Mouse (Mus musculus) liver, embryonic 11.5 days (tissue): Measurements from ENCODE around the gene Prrc2b. TPM values are rescaled to one million over a fixed set of nuclear protein-coding genes. Genes with fewer than 3 reads are reported as not detected.
A peak's percentile ranks its signal among the peaks of the same experiment; 100 is the strongest.

Experiments used
- ATAC-seq: fragments of 200-750 bp; cut with Nextera tagmentation; replicated peaks from 2 replicates; pipeline ENCODE4 v1.8.0; 2017; ENCODE audit warnings: moderate number of reproducible peaks, mild to moderate bottlenecking, moderate TSS enrichment, moderate library complexity; ENCODE audit not compliant: low FRiP score
- DNase-seq: peaks from one replicate; pipeline ENCODE4 v3.0.0-alpha.2; 2017; ENCODE audit warnings: low spot score
- H3K27ac ChIP-seq: fragments of 300-500 bp; sonication (generic); 2 replicates; pipeline ENCODE4 v1.5.1; 2014; ENCODE audit warnings: mild to moderate bottlenecking, low read depth, low read length, control low read depth
- H3K27me3 ChIP-seq: fragments of 300-500 bp; sonication (generic); replicated peaks from 2 replicates; pipeline ENCODE4 v1.6.1; 2014; ENCODE audit warnings: low read length, mixed read lengths; ENCODE audit not compliant: control insufficient read depth, insufficient read depth
- H3K36me3 ChIP-seq: fragments of 300-500 bp; sonication (generic); 2 replicates; pipeline ENCODE4 v1.6.1; 2014; ENCODE audit warnings: mild to moderate bottlenecking, low read length, moderate library complexity, mixed read lengths; ENCODE audit not compliant: control insufficient read depth, insufficient read depth
- H3K4me1 ChIP-seq: fragments of 300-500 bp; sonication (generic); replicated peaks from 2 replicates; pipeline ENCODE4 v1.6.1; 2014; ENCODE audit warnings: low read length, mixed read lengths; ENCODE audit not compliant: control insufficient read depth, insufficient read depth
- H3K4me2 ChIP-seq: fragments of 300-500 bp; sonication (generic); 2 replicates; pipeline ENCODE4 v1.6.1; 2014; ENCODE audit warnings: mild to moderate bottlenecking, control low read depth, moderate library complexity
- H3K4me3 ChIP-seq: fragments of 300-500 bp; sonication (generic); 2 replicates; pipeline ENCODE4 v1.5.1; 2014; ENCODE audit warnings: low read depth, low read length, control low read depth
- H3K9ac ChIP-seq: fragments of 300-500 bp; sonication (generic); 2 replicates; pipeline ENCODE4 v1.6.1; 2014; ENCODE audit warnings: low read depth, low read length, control low read depth
- H3K9me3 ChIP-seq: fragments of 300-500 bp; sonication (generic); 2 replicates; pipeline ENCODE4 v1.6.1; 2016; ENCODE audit warnings: low read length, inconsistent platforms, mixed read lengths; ENCODE audit not compliant: control insufficient read depth
- WGBS: fragments of 180-500 bp; shearing (Covaris S2); extraction: QIAGEN DNeasy Blood & Tissue Kit; methylation state at CpG from one replicate; pipeline ENCODE4 v1.1.7; 2014; 5-methylcytosine and 5-hydroxymethylcytosine counted together
- polyA plus RNA-seq: library from polyadenylated mRNA; unstranded; fragments of >200 nt; fragmentation: Nextera tagmentation; extraction: Ambion mirVana; gene quantifications from 2 replicates; pipeline ENCODE4 v1.2.1, GENCODE M21; 2014

The Prrc2b gene
- polyA plus RNA-seq, 1 experiment from 2014 or later, result 48.1 TPM

GRCm38 (mm10) chr2:32131205-32131834, 19.6 kb upstream of the Prrc2b start:
- 38% methylated on average over 9 of the region's 9 CpGs for WGBS
- DNase-seq (no peak), ATAC-seq (no peak)
- H3K9me3 ChIP-seq, result no peaks in the 10 kb centered on the region
- H3K4me2 ChIP-seq, result peak overlapping the region; percentile 51
- no peaks in the 10 kb centered on the region for H3K27me3 ChIP-seq
- peaks cover 55% of the 10 kb centered on the region for H3K4me1 ChIP-seq
- no peak overlapping the region for H3K4me3 ChIP-seq
- H3K27ac ChIP-seq, result peak overlapping the region; percentile 83
- H3K36me3 ChIP-seq, result no peaks in the 10 kb centered on the region
- H3K9ac ChIP-seq, result peak overlapping the region; percentile 59

GRCm38 (mm10) chr2:32131866-32132566, 18.9 kb upstream of the Prrc2b start:
- Histone ChIP-seq H3K4me1 (peaks cover 52% of the 10 kb centered on the region), H3K36me3 (no peaks in the 10 kb centered on the region), H3K27me3 (no peaks in the 10 kb centered on the region), H3K9me3 (no peaks in the 10 kb centered on the region), H3K4me3 (peak overlapping the region; percentile 25; the same call in 1 of the 2 replicates), H3K27ac (peak overlapping the region; percentile 83), H3K9ac (peak overlapping the region; percentile 59; the same call in 1 of the 2 replicates), H3K4me2 (peak overlapping the region; percentile 50)
- 62% methylated on average over 6 of the region's 6 CpGs for WGBS
- DNase-seq (no peak), ATAC-seq (no peak)

- H3K4me3 ChIP-seq, result peak overlapping the region; percentile 25; the same call in 1 of the 2 replicates
- H3K9ac ChIP-seq, result no peak overlapping the region
Observed at GRCm38 (mm10) chr2:32132567-32132992, 18.3 kb upstream of the Prrc2b start.

GRCm38 (mm10) chr2:32134039-32134438, 16.8 kb upstream of the Prrc2b start:
- 7% methylated on average over 2 of the region's 2 CpGs for WGBS
- Histone ChIP-seq H3K27me3 (no peaks in the 10 kb centered on the region), H3K4me2 (no peak overlapping the region), H3K36me3 (no peaks in the 10 kb centered on the region), H3K9me3 (no peaks in the 10 kb centered on the region), H3K27ac (no peak overlapping the region), H3K4me3 (no peak overlapping the region), H3K9ac (no peak overlapping the region), H3K4me1 (peaks cover 39% of the 10 kb centered on the region)
- peak; percentile 80 for DNase-seq
- no peak for ATAC-seq

More at GRCm38 (mm10) chr2:32132567-32132992, 18.3 kb upstream of the Prrc2b start:
- 3% methylated on average over 12 of the region's 12 CpGs for WGBS
- Histone ChIP-seq H3K4me1 (peaks cover 48% of the 10 kb centered on the region), H3K27me3 (no peaks in the 10 kb centered on the region), H3K36me3 (no peaks in the 10 kb centered on the region), H3K9me3 (no peaks in the 10 kb centered on the region), H3K27ac (peak overlapping the region; percentile 83), H3K4me2 (peak overlapping the region; percentile 50)
- DNase-seq (peak; percentile 87), ATAC-seq (peak; percentile 62)

DNA sequence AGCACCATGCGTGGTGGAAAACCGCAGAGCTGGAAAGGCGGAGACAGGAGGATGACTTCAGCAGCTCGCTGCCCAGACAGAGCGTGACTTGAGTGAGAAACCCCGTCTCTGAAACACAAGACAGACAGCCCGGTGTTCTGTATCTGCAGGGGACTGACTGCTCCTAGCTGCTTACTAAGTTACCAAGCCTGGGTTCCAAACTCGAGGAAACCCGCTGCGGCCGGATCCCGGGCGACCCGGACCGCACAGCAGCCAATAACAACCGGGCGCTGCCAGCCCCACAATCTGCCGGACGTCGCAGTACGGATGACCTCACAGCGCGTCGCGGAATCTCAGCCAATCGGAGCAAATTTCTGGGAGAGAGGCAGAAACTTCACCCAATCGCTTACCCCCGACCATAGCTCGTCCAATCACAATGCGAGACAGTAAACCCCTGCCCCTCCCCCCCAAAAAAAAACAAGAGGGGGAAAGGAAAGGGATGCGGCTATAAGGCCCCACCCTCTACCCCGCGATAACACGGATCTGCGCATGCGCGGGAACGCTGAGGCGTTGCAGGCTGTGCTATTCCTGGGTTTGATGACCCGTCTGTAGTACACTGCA, 13.1 kb upstream of the Prrc2b start:
- H3K36me3 ChIP-seq, result no peaks in the 10 kb centered on the region
- H3K9ac ChIP-seq, result peak overlapping the region; percentile 77
- peak overlapping the region; percentile 60 for H3K4me3 ChIP-seq
- peak overlapping the region; percentile 86 for H3K27ac ChIP-seq
- peak overlapping the region; percentile 91 for H3K4me2 ChIP-seq
- ATAC-seq (peak; percentile 89), DNase-seq (peak; percentile 95)
- peaks cover 6% of the 10 kb centered on the region; the same call in 1 of the 2 replicates for H3K4me1 ChIP-seq
- H3K27me3 ChIP-seq, result no peaks in the 10 kb centered on the region
- under 1% methylated on average over 40 of the region's 40 CpGs for WGBS
- H3K9me3 ChIP-seq, result no peaks in the 10 kb centered on the region

DNA sequence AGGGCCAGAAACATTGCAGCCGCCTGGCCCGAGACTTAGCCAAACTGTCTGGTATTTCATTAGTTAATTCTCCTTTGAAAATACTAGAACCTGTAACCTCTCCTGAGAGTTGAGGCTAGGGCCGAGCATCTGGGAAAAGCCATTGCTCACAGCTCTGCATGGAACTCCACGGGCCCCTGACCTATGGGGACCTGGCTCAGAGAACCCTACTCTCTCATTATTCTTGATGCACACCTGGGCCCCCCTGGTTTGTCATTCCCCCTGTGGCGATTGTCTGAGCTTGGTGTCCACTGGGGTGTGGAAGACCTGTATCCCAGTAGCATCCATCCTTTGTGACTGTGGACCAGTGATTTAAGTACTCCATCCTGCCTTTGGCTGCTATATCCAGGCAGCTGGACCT, 11.5 kb upstream of the Prrc2b start:
- no peak for DNase-seq
- Histone ChIP-seq H3K4me2 (no peak overlapping the region), H3K27ac (no peak overlapping the region), H3K27me3 (no peaks in the 10 kb centered on the region), H3K4me1 (0 out of 2 replicates have a peak, but pooled peaks cover 3% of the 10 kb centered on the region), H3K9me3 (no peaks in the 10 kb centered on the region), H3K9ac (no peak overlapping the region), H3K4me3 (no peak overlapping the region), H3K36me3 (no peaks in the 10 kb centered on the region)
- WGBS, result 83% methylated on average over 5 of the region's 5 CpGs
- no peak for ATAC-seq

GRCm38 (mm10) chr2:32140498-32140934, 10.4 kb upstream of the Prrc2b start:
- Histone ChIP-seq H3K36me3 (no peaks in the 10 kb centered on the region), H3K4me2 (no peak overlapping the region), H3K9ac (no peak overlapping the region), H3K27ac (no peak overlapping the region), H3K27me3 (no peaks in the 10 kb centered on the region), H3K9me3 (no peaks in the 10 kb centered on the region), H3K4me1 (0 out of 2 replicates have a peak, but pooled peaks cover 3% of the 10 kb centered on the region), H3K4me3 (no peak overlapping the region)
- DNase-seq (no peak), ATAC-seq (no peak)
- WGBS, result 63% methylated on average over 4 of the region's 4 CpGs

DNA sequence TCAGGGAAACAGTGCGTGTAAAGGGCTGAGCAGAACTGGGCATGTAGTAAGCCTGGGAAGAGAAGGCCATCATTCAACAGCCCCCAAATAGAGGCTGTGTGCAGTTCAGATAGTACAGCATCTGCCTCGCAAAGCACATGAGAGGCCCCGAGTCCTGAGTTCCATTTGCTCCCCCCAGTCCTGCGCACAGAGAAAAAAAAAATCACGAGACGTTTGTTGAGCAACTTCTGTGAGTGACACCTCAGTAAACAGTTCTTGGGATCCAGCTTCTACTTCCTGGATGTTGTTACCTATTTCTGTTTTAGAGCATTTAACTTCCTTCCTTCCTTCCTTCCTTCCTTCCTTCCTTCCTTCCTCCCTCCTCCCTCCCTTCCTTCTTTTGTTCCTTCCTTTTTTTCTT, 9.3 kb upstream of the Prrc2b start:
- no peaks in the 10 kb centered on the region for H3K27me3 ChIP-seq
- DNase-seq, result no peak
- 0 out of 2 replicates have a peak, but pooled peaks cover 3% of the 10 kb centered on the region for H3K4me1 ChIP-seq
- no peak overlapping the region for H3K9ac ChIP-seq
- ATAC-seq, result no peak
- no peak overlapping the region for H3K4me2 ChIP-seq
- 64% methylated on average over 6 of the region's 6 CpGs for WGBS
- no peaks in the 10 kb centered on the region for H3K36me3 ChIP-seq
- no peak overlapping the region for H3K4me3 ChIP-seq
- no peak overlapping the region for H3K27ac ChIP-seq
- H3K9me3 ChIP-seq, result no peaks in the 10 kb centered on the region
